ENCODE assay signal across 8 mouse cellular contexts in genomic region chr11:97138554-97139226, GRCm38 (mm10). TPM values are rescaled to one million over a fixed set of nuclear protein-coding genes. Genes with fewer than 3 reads are reported as not detected.
A peak's percentile ranks its signal among the peaks of the same experiment; 100 is the strongest.
DNase-seq lines count a peak whose midpoint lies in the region; ATAC-seq lines count a peak whose summit lies in the region.

No protein-coding gene starts in this region.

- peaks cover 20% of the 10 kb centered on the region; the same call in 1 of the 2 replicates for H3K36me3 ChIP-seq in forebrain, embryonic 14.5 days (ENCODE audit: control insufficient read depth, insufficient read depth, low read length)
- no peaks in the 10 kb centered on the region for H3K36me3 ChIP-seq in neural tube, embryonic 11.5 days (ENCODE audit: control insufficient read depth, insufficient read depth, low read length)

- peak; percentile 47 to 61 for DNase-seq in layer of hippocampus, postnatal 14 days (ENCODE audit: low spot score in 2 of 2)
- DNase-seq in layer of hippocampus, adult 11-12 months (ENCODE audit: low spot score): no peak
- DNase-seq in cerebellum, adult 11 months: peak; percentile 41
- DNase-seq in forebrain, embryonic 14.5 days (ENCODE audit: low spot score): peak; percentile 62
- peak; percentile 55 for DNase-seq in kidney, postnatal 10 days
- DNase-seq in neural tube, embryonic 11.5 days (ENCODE audit: low spot score): peak; percentile 72
- DNase-seq in c-Kit-positive CD71-positive TER-119-positive erythroid progenitor cells, embryonic 14.5 days (ENCODE audit: low spot score): no peak
- DNase-seq in frontal cortex, postnatal 36 days (ENCODE audit: low spot score in 2 of 2): no peak

- H3K27ac ChIP-seq in forebrain, embryonic 14.5 days (ENCODE audit: low read depth, low read length): peak overlapping the region; percentile 33; the same call in 1 of the 2 replicates
- H3K27ac ChIP-seq in neural tube, embryonic 11.5 days (ENCODE audit: low read depth, low read length): peak overlapping the region; percentile 70

- H3K4me1 ChIP-seq in forebrain, embryonic 14.5 days (ENCODE audit: control insufficient read depth, insufficient read depth, low read length): peaks cover 9% of the 10 kb centered on the region
- peaks cover 17% of the 10 kb centered on the region for H3K4me1 ChIP-seq in neural tube, embryonic 11.5 days (ENCODE audit: control insufficient read depth, insufficient read depth, low read length)

- peak; percentile 69 for ATAC-seq in forebrain, embryonic 14.5 days
- peak; percentile 68 for ATAC-seq in neural tube, embryonic 11.5 days (ENCODE audit: insufficient read depth, low FRiP score, low TSS enrichment)

- H3K9ac ChIP-seq in forebrain, embryonic 14.5 days (ENCODE audit: low read length): peak overlapping the region; percentile 71
- peak overlapping the region; percentile 76 for H3K9ac ChIP-seq in neural tube, embryonic 11.5 days (ENCODE audit: low read length)

- 3% methylated on average over 63 of the region's 69 CpGs for WGBS in forebrain, embryonic 14.5 days
- WGBS in neural tube, embryonic 11.5 days: 5% methylated on average over 52 of the region's 69 CpGs

- H3K27me3 ChIP-seq in forebrain, embryonic 14.5 days (replicated peaks; ENCODE audit: control insufficient read depth, insufficient read depth, low read length): 0 out of 2 replicates have a peak, but pooled peaks cover 8% of the 10 kb centered on the region
- H3K27me3 ChIP-seq in neural tube, embryonic 11.5 days (ENCODE audit: control insufficient read depth, insufficient read depth, low read length): peaks cover 13% of the 10 kb centered on the region

- H3K9me3 ChIP-seq in forebrain, embryonic 14.5 days (replicated peaks; ENCODE audit: control insufficient read depth, low read length): no peaks in the 10 kb centered on the region
- H3K9me3 ChIP-seq in neural tube, embryonic 11.5 days (ENCODE audit: control insufficient read depth, low read length): no peaks in the 10 kb centered on the region

- H3K4me3 ChIP-seq in forebrain, embryonic 14.5 days (ENCODE audit: low read depth, low read length): peak overlapping the region; percentile 35
- peak overlapping the region; percentile 37 for H3K4me3 ChIP-seq in neural tube, embryonic 11.5 days (ENCODE audit: low read depth, low read length)

- H3K4me2 ChIP-seq in forebrain, embryonic 14.5 days (ENCODE audit: low read length): peak overlapping the region; percentile 76
- peak overlapping the region; percentile 83 for H3K4me2 ChIP-seq in neural tube, embryonic 11.5 days (ENCODE audit: low read depth)

RNA-seq across cellular contexts. Expression of gene Tbkbp1, which starts 12.6 kb away (rescaled TPM):
- 10 to 100 TPM; 60.9 to 68.4 TPM for total RNA-seq in layer of hippocampus, postnatal 14 days (2021)
- polyA plus RNA-seq in forebrain, embryonic 14.5 days (2014; fragmentation: Nextera tagmentation; extraction: Ambion mirVana): 4.8 and 5.4 TPM in 2 replicates
- 5.8 and 5.9 TPM in 2 replicates for polyA plus RNA-seq in neural tube, embryonic 11.5 days (2014; fragmentation: Nextera tagmentation; extraction: Ambion mirVana)

RNA-seq across cellular contexts. Expression of gene Tbx21, which starts 23.6 kb away (rescaled TPM):
- total RNA-seq in layer of hippocampus, postnatal 14 days (2021): under 1 TPM in 1 of 2 experiments, not detected in 1; 0.19 TPM
- 0.11 and 0.13 TPM in 2 replicates for polyA plus RNA-seq in forebrain, embryonic 14.5 days (2014; fragmentation: Nextera tagmentation; extraction: Ambion mirVana)
- polyA plus RNA-seq in neural tube, embryonic 11.5 days (2014; fragmentation: Nextera tagmentation; extraction: Ambion mirVana): 0.19 and 0.21 TPM in 2 replicates

RNA-seq across cellular contexts. Expression of gene Kpnb1, which starts 49.0 kb away (rescaled TPM):
- total RNA-seq in layer of hippocampus, postnatal 14 days (2021): 100 to 1,000 TPM; 129 to 132 TPM
- polyA plus RNA-seq in forebrain, embryonic 14.5 days (2014; fragmentation: Nextera tagmentation; extraction: Ambion mirVana): 41.7 and 41.9 TPM in 2 replicates
- 85.3 and 86.7 TPM in 2 replicates for polyA plus RNA-seq in neural tube, embryonic 11.5 days (2014; fragmentation: Nextera tagmentation; extraction: Ambion mirVana)

Comparison
In these comparisons a context has a peak if more than half of its experiments do, and no peak if none do; other contexts are left out.
1. DNase-seq: peak in layer of hippocampus, postnatal 14 days (2 of 2), cerebellum, adult 11 months (single experiment), forebrain, embryonic 14.5 days (single experiment), kidney, postnatal 10 days (single experiment) and neural tube, embryonic 11.5 days (single experiment); none in layer of hippocampus, adult 11-12 months (single experiment), c-Kit-positive CD71-positive TER-119-positive erythroid progenitor cells, embryonic 14.5 days (single experiment) and frontal cortex, postnatal 36 days (0 of 2).